Mouse (Mus musculus): ENCODE measurements around the gene Sdk1. TPM values are rescaled to one million over a fixed set of nuclear protein-coding genes. Genes with fewer than 3 reads are reported as not detected.

Gene Sdk1
- total and polyA plus RNA-seq, 3 experiments: 0.04 to 0.87 TPM; not detected in 1

DNA sequence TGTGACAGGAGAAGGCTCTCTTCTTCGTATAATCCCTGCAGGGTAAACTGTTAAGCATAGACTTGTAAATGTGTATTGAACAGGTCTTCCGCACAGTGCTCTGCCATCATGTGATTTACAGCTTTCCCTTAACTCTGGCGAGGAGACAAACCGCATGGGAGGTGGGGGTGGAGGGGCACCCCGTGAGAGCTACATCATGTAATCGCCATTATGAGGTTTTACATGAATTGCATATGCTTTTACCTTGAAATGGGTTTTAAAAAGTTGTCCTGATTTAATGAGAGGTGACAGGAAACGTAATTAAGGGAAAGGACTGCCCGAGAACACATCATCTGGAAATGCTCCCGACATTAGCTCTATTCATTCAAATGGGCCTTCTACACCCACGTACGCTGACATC, 709.5 kb downstream of the Sdk1 start:
- H3K9ac ChIP-seq (ENCODE audit: insufficient read depth, low read depth): no peak overlapping the region
- no peak overlapping the region for H3K27ac ChIP-seq (ENCODE audit: insufficient read depth, low read depth)
- no peak for DNase-seq (ENCODE audit: extremely low read depth)
- H3K4me2 ChIP-seq (ENCODE audit: insufficient read depth, low read depth, poor library complexity, severe bottlenecking): no peak overlapping the region
- dilution Hi-C loops (cut with MboI; ENCODE audit: extremely low pct_ligation_motif_present, extremely low pct_unique_long_range_greater_than_20kb, low sequenced_read_pairs) (no loop called here), in situ Hi-C loops (cut with MboI; ENCODE audit: low pct_ligation_motif_present, low pct_unique_long_range_greater_than_20kb, low sequenced_read_pairs) (no loop called here)
- peaks cover 15% of the 10 kb centered on the region for H3K27me3 ChIP-seq (replicated peaks)
- H3K4me3 ChIP-seq (replicated peaks in 1 of 3; ENCODE audit: low read depth in 2 of 3, low read length in 2 of 3, poor library complexity in 1 of 3): no peak overlapping the region
- no peaks in the 10 kb centered on the region for H3K36me3 ChIP-seq (replicated peaks in 1 of 2; ENCODE audit: control insufficient read depth in 1 of 2, insufficient read depth in 1 of 2, low read length in 1 of 2)
- H3K79me2 ChIP-seq (replicated peaks; ENCODE audit: control insufficient read depth, extremely low read depth, insufficient read depth, poor library complexity, severe bottlenecking): no peaks in the 10 kb centered on the region
- TF ChIP-seq BHLHE40 (IDR thresholded peaks at IDR 0.05; ENCODE audit: low read depth, low read length) (no peak), HCFC1 (IDR thresholded peaks at IDR 0.05; ENCODE audit: low read depth, low read length) (no peak), USF2 (conservative IDR thresholded peaks at IDR 0.05; ENCODE audit: low read depth, low read length) (no peak), RCOR1 (conservative IDR thresholded peaks at IDR 0.05; ENCODE audit: low read depth, low read length) (no peak), POLR2AphosphoS2 (IDR thresholded peaks at IDR 0.05; ENCODE audit: low read depth, low read length) (no peak), IRF4 (IDR thresholded peaks at IDR 0.05; ENCODE audit: low read depth, low read length) (no peak), PAX5 (IDR thresholded peaks at IDR 0.05; ENCODE audit: low read length) (no peak), USF1 (IDR thresholded peaks at IDR 0.05; ENCODE audit: low read depth, low read length) (no peak), MXI1 (IDR thresholded peaks at IDR 0.05; ENCODE audit: low read depth, low read length) (no peak), POLR2A (IDR thresholded peaks at IDR 0.05; ENCODE audit: low read depth, low read length) (no peak), MAX (IDR thresholded peaks at IDR 0.05; ENCODE audit: low read length) (no peak), MEF2A (IDR thresholded peaks at IDR 0.05; ENCODE audit: borderline replicate concordance, low read depth, low read length) (no peak), CTCF (conservative IDR thresholded peaks at IDR 0.05 in 1 of 2, IDR thresholded peaks at IDR 0.05 in 1 of 2; ENCODE audit: low read depth in 2 of 2, low read length in 2 of 2) (no peak)
- peaks cover 0 to 29% of the 10 kb centered on the region in 2 experiments; a peak in 2 of 4 replicates for H3K4me1 ChIP-seq (ENCODE audit: control insufficient read depth in 1 of 2, insufficient read depth in 2 of 2)
- H3K9me3 ChIP-seq (replicated peaks; ENCODE audit: low read length): no peaks in the 10 kb centered on the region

DNA sequence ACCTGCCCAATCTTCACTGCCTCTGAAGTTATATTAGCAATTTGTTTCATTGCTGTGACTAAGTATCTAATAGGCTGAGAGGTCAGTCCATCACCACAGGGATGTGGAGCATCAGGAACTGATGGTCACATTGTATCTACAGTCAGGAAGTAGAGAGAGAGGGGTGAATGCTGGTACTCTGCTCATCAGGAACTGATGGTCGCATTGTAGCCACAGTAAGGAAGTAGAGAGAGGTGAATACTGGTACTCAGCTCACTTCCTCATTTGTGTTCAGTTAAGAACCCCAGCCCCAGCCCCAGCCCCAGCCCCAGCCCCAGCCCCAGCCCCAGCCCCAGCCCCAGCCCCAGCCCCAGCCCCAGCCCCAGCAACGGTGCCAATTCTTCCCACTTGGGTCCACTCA, 711.0 kb downstream of the Sdk1 start:
- Histone ChIP-seq H3K27me3 (replicated peaks) (peaks cover 23% of the 10 kb centered on the region), H3K4me1 (ENCODE audit: control insufficient read depth in 1 of 2, insufficient read depth in 2 of 2) (peaks cover 0 to 27% of the 10 kb centered on the region in 2 experiments; a peak in 2 of 4 replicates), H3K4me3 (replicated peaks in 1 of 3; ENCODE audit: low read depth in 2 of 3, low read length in 2 of 3, poor library complexity in 1 of 3) (no peak overlapping the region), H3K36me3 (replicated peaks in 1 of 2; ENCODE audit: control insufficient read depth in 1 of 2, insufficient read depth in 1 of 2, low read length in 1 of 2) (no peaks in the 10 kb centered on the region), H3K27ac (ENCODE audit: insufficient read depth, low read depth) (no peak overlapping the region), H3K4me2 (ENCODE audit: insufficient read depth, low read depth, poor library complexity, severe bottlenecking) (no peak overlapping the region), H3K9me3 (replicated peaks; ENCODE audit: low read length) (no peaks in the 10 kb centered on the region), H3K79me2 (replicated peaks; ENCODE audit: control insufficient read depth, extremely low read depth, insufficient read depth, poor library complexity, severe bottlenecking) (no peaks in the 10 kb centered on the region), H3K9ac (ENCODE audit: insufficient read depth, low read depth) (no peak overlapping the region)
- DNase-seq (ENCODE audit: extremely low read depth): peak; percentile 14
- TF ChIP-seq MAFK (IDR thresholded peaks at IDR 0.05; ENCODE audit: insufficient replicate concordance, low read length) (no peak), GABPA (IDR thresholded peaks at IDR 0.05; ENCODE audit: insufficient replicate concordance, low read depth, low read length) (no peak), CHD1 (IDR thresholded peaks at IDR 0.05; ENCODE audit: low read depth, low read length) (no peak), ETS1 (conservative IDR thresholded peaks at IDR 0.05; ENCODE audit: low read depth, low read length) (no peak), MAZ (IDR thresholded peaks at IDR 0.05; ENCODE audit: low read depth, low read length) (no peak), SIN3A (IDR thresholded peaks at IDR 0.05; ENCODE audit: low read length) (no peak), E2F4 (IDR thresholded peaks at IDR 0.05; ENCODE audit: insufficient replicate concordance, low read depth, low read length) (no peak), POLR2AphosphoS2 (IDR thresholded peaks at IDR 0.05; ENCODE audit: low read depth, low read length) (no peak), NRF1 (IDR thresholded peaks at IDR 0.05; ENCODE audit: low read depth, low read length) (no peak), RCOR1 (conservative IDR thresholded peaks at IDR 0.05; ENCODE audit: low read depth, low read length) (no peak), NELFE (IDR thresholded peaks at IDR 0.05; ENCODE audit: low read depth, low read length) (no peak), MAX (IDR thresholded peaks at IDR 0.05; ENCODE audit: low read length) (no peak), BHLHE40 (IDR thresholded peaks at IDR 0.05; ENCODE audit: low read depth, low read length) (no peak), ZC3H11A (IDR thresholded peaks at IDR 0.05; ENCODE audit: low read depth, low read length) (no peak), CHD2 (IDR thresholded peaks at IDR 0.05; ENCODE audit: low read length) (no peak), PAX5 (IDR thresholded peaks at IDR 0.05; ENCODE audit: low read length) (no peak), MXI1 (IDR thresholded peaks at IDR 0.05; ENCODE audit: low read depth, low read length) (no peak), USF2 (conservative IDR thresholded peaks at IDR 0.05; ENCODE audit: low read depth, low read length) (no peak), JUND (conservative IDR thresholded peaks at IDR 0.05; ENCODE audit: low read depth, low read length) (no peak)
- dilution Hi-C loops (cut with MboI; ENCODE audit: extremely low pct_ligation_motif_present, extremely low pct_unique_long_range_greater_than_20kb, low sequenced_read_pairs): no loop called here
- in situ Hi-C loops (cut with MboI; ENCODE audit: low pct_ligation_motif_present, low pct_unique_long_range_greater_than_20kb, low sequenced_read_pairs): no loop called here

Measured in CH12.LX (cell line).